Mouse (Mus musculus) layer of hippocampus, adult 2 months (tissue): ENCODE data around the gene Gga1. TPM values are rescaled to one million over a fixed set of nuclear protein-coding genes. Genes with fewer than 3 reads are reported as not detected.
A peak's percentile ranks its signal among the peaks of the same experiment; 100 is the strongest.
"Not testable (repeated sequence)": the region's sequence is repeated elsewhere in the genome, so short reads cannot be mapped to it uniquely, and the experiment has no call there.

Experiments
- DNase-seq, 2 experiments: peaks; one replicate each; pipeline ENCODE4 v3.0.0; 2022; ENCODE audit warnings: low spot score in 2 of 2
- H3K27ac ChIP-seq: fragments of 200-600 bp; 2 replicates; pipeline ENCODE4 v1.8.1; 2022
- H3K4me3 ChIP-seq: fragments of 200-600 bp; 2 replicates; pipeline ENCODE4 v1.8.1; 2022; ENCODE audit warnings: mild to moderate bottlenecking
- CTCF ChIP-seq: fragments of 200-600 bp; conservative IDR thresholded peaks from 2 replicates; pipeline ENCODE4 v1.8.1; 2022; ENCODE audit warnings: antibody characterized with exemption, mild to moderate bottlenecking, moderate library complexity
- total RNA-seq, 2 experiments: library from RNA; stranded (reverse); gene quantifications; 2 replicates each; pipeline ENCODE4 v1.2.3; 2021

The Gga1 gene
- total RNA-seq, 2 experiments from 2014 or later: 64.0 to 64.7 TPM

DNA sequence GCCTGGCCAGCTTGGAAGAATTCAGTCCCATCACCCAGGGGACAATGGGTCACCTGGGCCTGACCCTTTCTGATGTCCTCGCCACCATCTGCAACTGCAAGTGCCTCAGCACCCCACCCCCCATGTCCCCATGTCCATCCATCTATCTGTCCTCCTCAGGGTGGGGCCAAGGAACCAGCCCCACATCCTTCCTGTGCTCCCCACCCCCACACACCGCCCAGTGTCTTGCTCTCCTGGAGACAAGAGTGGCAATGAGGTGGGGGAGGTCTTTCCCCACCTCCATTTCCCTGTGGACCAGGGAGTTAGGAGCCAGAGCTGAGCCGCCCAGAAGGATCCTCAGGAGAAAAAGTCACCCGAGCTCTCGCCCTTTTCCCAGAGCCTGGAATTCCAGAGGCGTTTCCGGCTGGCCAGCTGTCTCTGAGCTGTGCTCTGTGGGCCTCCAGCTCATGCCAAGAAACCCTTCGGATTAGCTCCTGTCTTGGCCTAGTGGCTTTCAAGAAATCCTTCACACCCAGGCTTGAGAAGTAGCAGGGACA, 40.8 kb upstream of the Gga1 start:
- no peak for DNase-seq
- peak overlapping the region; percentile 78 for H3K27ac ChIP-seq
- TF ChIP-seq CTCF: no peak
- no peak overlapping the region for H3K4me3 ChIP-seq

DNA sequence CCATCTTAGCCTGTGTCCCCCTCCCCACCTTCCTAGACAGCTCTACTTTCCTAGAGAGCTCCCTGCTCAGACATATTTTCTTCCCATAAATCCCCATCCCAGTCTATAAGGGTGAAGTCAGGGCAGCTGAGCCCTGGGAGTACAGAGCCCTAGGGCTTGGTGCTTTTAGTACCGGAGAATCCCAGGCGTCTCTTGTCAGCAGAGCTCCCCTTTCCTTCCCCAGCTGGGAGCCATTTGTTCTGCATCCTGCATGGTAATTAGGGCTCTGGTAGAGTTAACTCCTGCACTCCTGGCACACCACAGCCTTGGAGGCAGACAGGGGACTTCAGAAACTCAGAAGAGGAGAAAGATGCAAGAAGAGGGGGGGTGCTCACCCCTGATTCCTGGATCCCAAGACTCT, 37.2 kb upstream of the Gga1 start:
- no peak for DNase-seq
- no peak overlapping the region for H3K4me3 ChIP-seq
- no peak overlapping the region for H3K27ac ChIP-seq
- TF ChIP-seq CTCF: no peak

GRCm38 (mm10) chr15:78840241-78840640, 36.7 kb upstream of the Gga1 start:
- no peak overlapping the region for H3K27ac ChIP-seq
- no peak overlapping the region for H3K4me3 ChIP-seq
- no peak for DNase-seq
- no peak for TF ChIP-seq CTCF

DNA sequence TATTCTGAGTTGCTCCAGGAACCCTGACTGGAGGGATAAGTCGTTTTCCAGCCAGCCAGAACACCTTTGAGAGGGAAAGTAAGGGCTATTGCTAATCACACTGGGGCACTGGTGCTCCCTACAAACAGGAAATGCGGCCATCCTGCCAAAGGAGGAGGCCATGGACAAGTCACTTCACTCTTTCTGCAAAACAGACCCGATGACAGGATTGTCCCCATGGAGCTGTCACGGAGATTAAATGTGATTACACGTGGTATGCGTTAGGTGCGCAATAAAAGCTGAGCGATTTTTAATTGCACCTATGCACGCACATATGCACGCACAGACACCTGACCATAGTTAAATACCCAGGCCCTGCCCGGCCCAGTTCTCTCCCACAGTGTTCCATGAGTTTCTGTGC, 36.2 kb upstream of the Gga1 start:
- no peak for DNase-seq
- no peak overlapping the region for H3K27ac ChIP-seq
- H3K4me3 ChIP-seq: no peak overlapping the region
- no peak for TF ChIP-seq CTCF

DNA sequence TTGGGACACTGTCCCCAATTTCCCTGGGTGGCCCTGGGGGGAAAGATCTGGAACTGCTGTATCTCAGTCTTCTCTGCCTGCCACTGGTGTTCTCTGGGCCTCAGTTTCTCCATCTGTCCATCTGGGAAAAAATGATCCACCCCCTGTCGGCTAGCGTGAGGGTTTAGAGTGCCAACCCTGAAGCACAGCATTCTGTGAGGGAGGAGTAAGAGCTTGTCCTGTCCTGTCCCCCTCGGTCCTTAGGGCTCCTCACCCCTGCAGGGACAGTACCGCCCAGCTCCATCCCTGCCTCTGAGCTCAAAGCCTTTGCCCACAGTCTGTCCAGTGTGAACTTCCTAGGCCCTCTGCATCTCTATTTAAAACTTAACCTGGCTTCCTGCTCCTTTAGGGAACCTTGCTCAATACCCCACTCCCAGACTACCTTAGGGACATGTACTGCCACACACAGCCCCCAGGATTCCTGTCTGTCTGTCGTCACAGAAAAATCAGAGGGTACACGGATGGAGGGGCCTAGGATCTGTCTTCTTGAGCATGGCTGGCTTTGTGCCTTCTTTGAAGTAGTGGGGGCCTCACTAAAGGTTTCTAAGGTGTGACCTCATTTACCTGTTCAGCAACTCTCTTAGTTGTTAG, 35.7 kb upstream of the Gga1 start:
- no peak for DNase-seq
- no peak overlapping the region for H3K27ac ChIP-seq
- no peak for TF ChIP-seq CTCF
- no peak overlapping the region for H3K4me3 ChIP-seq

DNA sequence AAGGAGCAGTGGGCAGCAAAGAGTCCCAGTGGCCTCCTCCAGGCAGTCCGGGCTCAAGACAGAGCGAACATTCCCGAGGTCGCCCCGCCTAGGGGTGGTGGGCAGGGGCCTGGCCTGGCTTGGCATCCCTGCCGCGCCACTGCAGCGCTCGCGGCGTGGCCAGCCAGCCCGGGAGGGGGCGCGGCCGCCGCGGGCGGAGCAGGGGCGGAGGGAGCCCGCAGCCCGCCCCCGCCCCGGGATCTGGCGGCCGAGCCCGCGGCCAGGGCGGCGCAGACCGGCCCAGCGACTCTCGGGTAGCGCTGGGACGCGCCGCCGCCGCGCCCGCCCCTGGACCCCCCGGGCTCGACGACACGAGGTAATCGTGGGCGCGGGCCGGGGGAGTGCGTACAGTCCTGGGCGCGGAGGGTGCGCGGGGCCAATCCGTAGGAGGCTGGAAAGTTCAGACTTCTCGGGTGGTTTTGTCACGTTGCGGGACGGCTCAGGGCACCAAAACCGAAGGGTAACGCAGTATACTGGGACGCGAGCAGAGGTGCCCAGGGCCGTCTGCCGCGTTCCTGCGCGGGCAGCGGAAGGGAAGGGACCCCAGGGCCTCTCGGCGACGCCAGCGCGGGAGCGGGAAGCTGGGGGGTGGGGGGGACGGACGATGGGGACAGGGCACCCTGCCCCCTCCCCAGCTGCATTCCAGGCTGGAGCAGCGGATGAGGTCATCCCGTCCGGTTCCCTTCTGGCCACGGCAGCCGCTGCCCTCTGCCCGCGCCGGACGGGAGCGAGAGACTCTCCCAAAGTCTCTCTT, 34.4 kb upstream of the Gga1 start, which contains the start of gene Cdc42ep1:
Gene Cdc42ep1 (plus strand): TSS at position 254 of the 793 bp plus-strand sequence.
- DNase-seq: peak in 1 of 2 experiments; percentile 34
- Histone ChIP-seq H3K27ac (peak within 1 kb of the TSS; percentile 94), H3K4me3 (peak within 1 kb of the TSS; percentile 62)
- TF ChIP-seq CTCF: peak; percentile 38

DNA sequence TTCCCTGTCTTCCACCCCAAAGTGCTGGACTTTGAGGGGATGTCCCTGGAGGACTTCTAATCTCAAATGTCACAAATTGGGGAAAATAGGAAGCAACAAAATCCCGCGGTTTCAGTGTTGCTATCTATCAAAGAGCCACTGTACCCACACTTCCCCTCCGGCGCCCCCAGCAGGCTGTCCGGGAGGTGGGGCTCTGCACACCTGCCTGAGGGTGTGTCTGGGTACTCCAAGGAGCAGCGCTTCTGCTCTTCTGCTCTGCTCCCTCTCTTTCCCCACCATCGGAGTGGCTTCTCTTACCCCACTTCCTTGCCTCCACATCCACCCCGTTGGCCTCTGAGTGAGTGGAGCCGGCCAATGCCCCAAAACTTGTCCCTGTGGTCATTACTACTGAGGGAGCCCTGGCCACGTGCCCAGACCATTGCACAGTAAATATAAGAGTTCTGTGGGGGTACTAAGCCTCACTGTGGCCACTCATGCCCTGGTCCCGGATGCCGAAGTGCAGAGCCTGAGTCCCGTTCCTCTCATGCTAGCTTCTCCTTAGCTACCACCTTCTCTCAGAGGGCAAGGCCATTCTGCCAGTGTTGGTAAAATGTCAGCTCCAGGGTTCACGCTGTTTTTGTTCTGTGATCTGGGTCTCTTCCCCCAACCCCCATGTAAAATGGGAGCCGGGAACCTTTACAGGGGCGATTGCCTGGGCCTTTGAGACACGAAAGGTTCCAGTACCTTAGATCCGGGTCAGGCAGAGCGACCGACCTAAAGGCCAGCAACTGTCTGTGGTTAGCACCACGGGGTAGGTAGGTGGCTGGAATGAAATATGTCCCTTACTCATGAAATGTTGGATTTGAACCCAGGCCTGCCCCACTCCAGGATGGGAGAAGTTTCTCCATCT, 33.2 kb upstream of the Gga1 start:
- DNase-seq: no peak
- peak overlapping the region; percentile 94 for H3K27ac ChIP-seq
- H3K4me3 ChIP-seq: peak overlapping the region; percentile 62
- no peak for TF ChIP-seq CTCF

DNA sequence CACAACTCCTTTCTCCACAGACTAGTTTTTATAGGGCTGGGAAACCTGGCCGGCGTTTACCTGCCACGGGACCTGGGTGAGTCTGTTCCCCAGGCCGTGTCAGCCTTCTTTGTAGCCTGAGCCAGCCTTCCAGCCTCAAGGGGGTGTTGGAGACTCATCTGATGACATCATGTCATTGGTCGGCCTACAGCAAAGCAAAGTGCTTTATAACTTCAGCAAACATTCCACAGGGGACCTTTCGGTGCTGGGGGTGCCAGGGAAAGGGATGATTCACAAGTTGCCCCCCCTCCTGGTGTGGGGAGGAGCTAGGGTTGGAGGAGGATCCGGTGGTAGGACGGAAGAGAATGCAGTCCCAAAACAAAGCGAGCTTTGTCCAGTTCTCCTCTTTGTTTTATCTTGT, 32.2 kb upstream of the Gga1 start:
- Histone ChIP-seq H3K4me3 (peak overlapping the region; percentile 62), H3K27ac (peak overlapping the region; percentile 94)
- DNase-seq: no peak
- peak; percentile 19; the same call in 1 of the 2 replicates for TF ChIP-seq CTCF

DNA sequence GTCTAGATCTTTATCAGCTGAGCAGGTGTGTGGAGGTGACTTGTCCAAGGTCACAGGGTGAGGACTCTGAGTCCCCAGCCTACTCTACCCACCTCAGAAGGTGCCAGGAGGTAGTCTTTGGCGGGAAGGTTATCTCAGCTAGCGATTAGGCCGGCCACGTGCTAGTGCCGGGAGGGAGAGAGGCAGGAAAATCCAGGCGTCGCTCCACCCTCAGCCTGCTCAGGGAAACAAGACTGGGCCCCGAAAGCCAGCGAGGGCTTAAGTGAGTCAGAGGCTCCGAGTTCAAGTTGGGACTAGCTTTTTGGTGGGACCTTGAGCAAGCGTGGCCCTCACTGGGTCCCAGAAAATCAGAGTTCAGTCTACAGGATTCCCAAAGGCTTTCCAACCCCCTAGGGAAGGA, 31.7 kb upstream of the Gga1 start:
- no peak for DNase-seq
- Histone ChIP-seq H3K4me3 (peak overlapping the region; percentile 22; the same call in 1 of the 2 replicates), H3K27ac (peak overlapping the region; percentile 94)
- no peak for TF ChIP-seq CTCF

DNA sequence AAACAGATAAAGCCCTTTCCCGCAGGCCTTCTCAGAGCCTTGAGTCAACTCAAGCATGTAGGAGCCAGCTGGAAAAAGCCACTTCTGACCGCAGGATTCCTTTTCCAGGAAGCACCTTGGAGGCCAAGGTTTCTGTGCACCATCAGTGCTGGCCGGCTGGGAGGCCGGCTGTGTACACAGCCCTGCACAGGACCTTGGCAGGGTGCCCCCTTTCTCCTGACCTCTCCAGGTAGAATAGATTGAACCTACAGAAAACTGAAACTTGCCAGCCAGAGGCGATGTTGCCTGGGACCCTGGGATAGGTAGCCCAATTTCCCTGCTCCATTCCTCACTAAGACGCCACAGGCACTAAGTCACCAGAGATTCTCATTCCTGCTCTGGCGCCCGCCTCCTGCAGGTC, 31.1 kb upstream of the Gga1 start:
- peak overlapping the region; percentile 15; the same call in 1 of the 2 replicates for H3K4me3 ChIP-seq
- DNase-seq: no peak
- peak overlapping the region; percentile 94; the same call in 1 of the 2 replicates for H3K27ac ChIP-seq
- no peak for TF ChIP-seq CTCF

GRCm38 (mm10) chr15:78846352-78846751, 30.6 kb upstream of the Gga1 start:
- peak overlapping the region; percentile 94; the same call in 1 of the 2 replicates for H3K27ac ChIP-seq
- no peak for DNase-seq
- peak overlapping the region; percentile 15; the same call in 1 of the 2 replicates for H3K4me3 ChIP-seq
- no peak for TF ChIP-seq CTCF

GRCm38 (mm10) chr15:78846805-78847204, 30.2 kb upstream of the Gga1 start:
- H3K4me3 ChIP-seq, H3K27ac ChIP-seq, DNase-seq: not testable (repeated sequence)
